Comparison of ENCODE assay signal across 9 mouse cellular contexts in genomic region chr11:115706584-115706983, GRCm38 (mm10). TPM values are rescaled to one million over a fixed set of nuclear protein-coding genes. Genes with fewer than 3 reads are reported as not detected.
DNase-seq lines count a peak whose midpoint lies in the region; ATAC-seq and TF ChIP-seq lines count a peak whose summit lies in the region.
"Had no signal": no experiment of that assay in that cellular context is flagged by ENCODE, and none has a peak within 500 bp of the region (broad histone marks: within the 10 kb centered on the region; RNA-seq: fewer than 3 reads in every experiment).

No protein-coding gene starts in this region.

- H3K9ac ChIP-seq in forebrain, embryonic 14.5 days (ENCODE audit: low read length) = peak overlapping the region; percentile 98; the same call in 1 of the 2 replicates
- no peak overlapping the region for H3K9ac ChIP-seq in limb, embryonic 14.5 days (ENCODE audit: low read depth, low read length, severe bottlenecking)
- H3K9ac ChIP-seq in stomach, embryonic 15.5 days = no peak overlapping the region

- no peak overlapping the region for H3K27ac ChIP-seq in forebrain, embryonic 14.5 days (ENCODE audit: low read depth, low read length)
- H3K27ac ChIP-seq in limb, embryonic 14.5 days (replicated peaks; ENCODE audit: low read depth, low read length) = no peak overlapping the region
- H3K27ac ChIP-seq in stomach, embryonic 15.5 days = no peak overlapping the region
- no peak overlapping the region for H3K27ac ChIP-seq in thymus, adult 2 months (ENCODE audit: control insufficient read depth, insufficient read depth, low read length)

- TF ChIP-seq POLR2A in limb, embryonic 14.5 days (IDR thresholded peaks at IDR 0.05; ENCODE audit: borderline replicate concordance, extremely low read depth, insufficient read depth, insufficient read length) = no peak
- no peak for TF ChIP-seq POLR2A in thymus, adult 2 months (IDR thresholded peaks at IDR 0.05; ENCODE audit: control insufficient read depth, extremely low read depth, insufficient read depth, low read length, poor library complexity)

- no peak for DNase-seq in forebrain, embryonic 14.5 days (ENCODE audit: low spot score)
- no peak for DNase-seq in limb, embryonic 14.5 days (ENCODE audit: low spot score)
- no peak for DNase-seq in urinary bladder, postnatal 10 days (ENCODE audit: low spot score)
- no peak for DNase-seq in thymus, adult 2 months
- DNase-seq in left cerebral cortex, postnatal 36 days (ENCODE audit: low spot score in 2 of 2) = no peak
- DNase-seq: kidney, postnatal 10 days had no signal

- WGBS in forebrain, embryonic 14.5 days = 91% methylated on average over 10 of the region's 10 CpGs
- 85% methylated on average over 10 of the region's 10 CpGs for WGBS in limb, embryonic 14.5 days
- WGBS in stomach, embryonic 15.5 days = 90% methylated on average over 10 of the region's 10 CpGs
- WGBS in thymus, adult 2 months = 78% methylated on average over 10 of the region's 10 CpGs

- peak overlapping the region; percentile 88 for H3K4me2 ChIP-seq in forebrain, embryonic 14.5 days (ENCODE audit: low read length)
- peak overlapping the region; percentile 92; the same call in 1 of the 2 replicates for H3K4me2 ChIP-seq in limb, embryonic 14.5 days (replicated peaks; ENCODE audit: low read depth, low read length, severe bottlenecking)
- H3K4me2 ChIP-seq in stomach, embryonic 15.5 days = peak overlapping the region; percentile 77

- intact Hi-C loops in left cerebral cortex, postnatal 36 days (cut with DNase I) = no loop called here

- ATAC-seq in megakaryocyte, adult 5-6 weeks (ENCODE audit: poor library complexity, severe bottlenecking) = no peak
- ATAC-seq in forebrain, embryonic 14.5 days = no peak
- ATAC-seq in limb, embryonic 14.5 days (ENCODE audit: low FRiP score, low read depth) = no peak
- no peak for ATAC-seq in stomach, embryonic 15.5 days (ENCODE audit: insufficient read depth, low FRiP score, low read depth)

- peak overlapping the region; percentile 96 for H3K4me3 ChIP-seq in megakaryocyte, embryonic 14.5 days (replicated peaks)
- peak overlapping the region; percentile 99; the same call in 1 of the 2 replicates for H3K4me3 ChIP-seq in forebrain, embryonic 14.5 days (ENCODE audit: low read depth, low read length)
- no peak overlapping the region for H3K4me3 ChIP-seq in limb, embryonic 14.5 days (replicated peaks; ENCODE audit: low read length)
- peak overlapping the region; percentile 99; the same call in 1 of the 2 replicates for H3K4me3 ChIP-seq in stomach, embryonic 15.5 days (replicated peaks)
- H3K4me3 ChIP-seq in thymus, adult 2 months (ENCODE audit: control insufficient read depth, insufficient read depth, low read length) = no peak overlapping the region

- no peaks in the 10 kb centered on the region for H3K27me3 ChIP-seq in megakaryocyte, embryonic 14.5 days (replicated peaks)
- H3K27me3 ChIP-seq in forebrain, embryonic 14.5 days (replicated peaks; ENCODE audit: control insufficient read depth, insufficient read depth, low read length) = no peaks in the 10 kb centered on the region
- H3K27me3 ChIP-seq in limb, embryonic 14.5 days (ENCODE audit: control insufficient read depth, insufficient read depth, low read length) = no peaks in the 10 kb centered on the region
- no peaks in the 10 kb centered on the region for H3K27me3 ChIP-seq in stomach, embryonic 15.5 days (replicated peaks)
- no peaks in the 10 kb centered on the region for H3K27me3 ChIP-seq in thymus, adult 2 months (ENCODE audit: control insufficient read depth, insufficient read depth, low read length)

- TF ChIP-seq CTCF in thymus, adult 2 months (IDR thresholded peaks at IDR 0.05; ENCODE audit: borderline replicate concordance, control insufficient read depth, extremely low read depth, insufficient read depth, low read length, poor library complexity) = no peak

- peaks cover 71% of the 10 kb centered on the region for H3K4me1 ChIP-seq in megakaryocyte, embryonic 14.5 days
- peaks cover 16% of the 10 kb centered on the region for H3K4me1 ChIP-seq in forebrain, embryonic 14.5 days (ENCODE audit: control insufficient read depth, insufficient read depth, low read length)
- H3K4me1 ChIP-seq in limb, embryonic 14.5 days (ENCODE audit: control insufficient read depth, insufficient read depth, low read length) = peaks cover 10% of the 10 kb centered on the region; the same call in 1 of the 2 replicates
- peaks cover 25% of the 10 kb centered on the region for H3K4me1 ChIP-seq in stomach, embryonic 15.5 days
- peaks cover 17% of the 10 kb centered on the region for H3K4me1 ChIP-seq in thymus, adult 2 months (replicated peaks; ENCODE audit: control insufficient read depth, insufficient read depth, low read length)

- 0 out of 2 replicates have a peak, but pooled peaks cover 4% of the 10 kb centered on the region for H3K9me3 ChIP-seq in megakaryocyte, embryonic 14.5 days
- H3K9me3 ChIP-seq in forebrain, embryonic 14.5 days (replicated peaks; ENCODE audit: control insufficient read depth, low read length) = no peaks in the 10 kb centered on the region
- no peaks in the 10 kb centered on the region for H3K9me3 ChIP-seq in limb, embryonic 14.5 days (ENCODE audit: control insufficient read depth, low read length)
- no peaks in the 10 kb centered on the region for H3K9me3 ChIP-seq in stomach, embryonic 15.5 days

- peaks cover 27% of the 10 kb centered on the region for H3K36me3 ChIP-seq in megakaryocyte, embryonic 14.5 days (replicated peaks; ENCODE audit: low read length)
- H3K36me3 ChIP-seq in forebrain, embryonic 14.5 days (ENCODE audit: control insufficient read depth, insufficient read depth, low read length) = no peaks in the 10 kb centered on the region
- H3K36me3 ChIP-seq in limb, embryonic 14.5 days (ENCODE audit: control insufficient read depth, insufficient read depth, low read length) = no peaks in the 10 kb centered on the region
- no peaks in the 10 kb centered on the region for H3K36me3 ChIP-seq in stomach, embryonic 15.5 days
- no peaks in the 10 kb centered on the region for H3K36me3 ChIP-seq in thymus, adult 2 months (ENCODE audit: control insufficient read depth, insufficient read depth, low read length)

RNA-seq across cellular contexts. Expression of gene Grb2, which starts 1.8 kb away (rescaled TPM):
- 30.1 and 77.5 TPM in 2 replicates for polyA plus RNA-seq in megakaryocyte, embryonic 14.5 days (2012; ENCODE audit: insufficient read depth, low replicate concordance)
- total RNA-seq in megakaryocyte, adult 5-6 weeks (2015) = 109 TPM in 2 replicates
- total RNA-seq in megakaryocyte, adult 5-6 weeks (2017) = 68.7 and 124 TPM in 2 replicates
- polyA plus RNA-seq in forebrain, embryonic 14.5 days (2014; fragmentation: Nextera tagmentation; extraction: Ambion mirVana) = 108 and 113 TPM in 2 replicates
- polyA plus RNA-seq in limb, embryonic 14.5 days (2012; rRNA removed) = 61.5 and 62.7 TPM in 2 replicates
- 53.8 and 58.0 TPM in 2 replicates for polyA plus RNA-seq in limb, embryonic 14.5 days (2014; fragmentation: Nextera tagmentation; extraction: Ambion mirVana)
- polyA plus RNA-seq in stomach, embryonic 15.5 days (2015; fragmentation: Nextera tagmentation; extraction: Ambion mirVana) = 83.5 and 85.7 TPM in 2 replicates
- polyA plus RNA-seq in thymus, adult 2 months (2012; rRNA removed) = 81.7 and 82.8 TPM in 2 replicates
- total RNA-seq in left cerebral cortex, postnatal 36 days (2021) = 100 to 1,000 TPM; 175 to 190 TPM

RNA-seq across cellular contexts. Expression of gene Tmem94, which starts 58.6 kb away (rescaled TPM):
- 22.7 and 34.8 TPM in 2 replicates for polyA plus RNA-seq in megakaryocyte, embryonic 14.5 days (2012; ENCODE audit: insufficient read depth, low replicate concordance)
- total RNA-seq in megakaryocyte, adult 5-6 weeks (2015) = 16.1 and 17.1 TPM in 2 replicates
- 15.9 and 18.8 TPM in 2 replicates for total RNA-seq in megakaryocyte, adult 5-6 weeks (2017)
- 12.4 and 19.6 TPM in 2 replicates for polyA plus RNA-seq in forebrain, embryonic 14.5 days (2014; fragmentation: Nextera tagmentation; extraction: Ambion mirVana)
- polyA plus RNA-seq in limb, embryonic 14.5 days (2012; rRNA removed) = 46.8 and 68.8 TPM in 2 replicates
- 17.9 and 18.8 TPM in 2 replicates for polyA plus RNA-seq in limb, embryonic 14.5 days (2014; fragmentation: Nextera tagmentation; extraction: Ambion mirVana)
- polyA plus RNA-seq in stomach, embryonic 15.5 days (2015; fragmentation: Nextera tagmentation; extraction: Ambion mirVana) = 19.9 and 20.7 TPM in 2 replicates
- 84.7 and 91.9 TPM in 2 replicates for polyA plus RNA-seq in thymus, adult 2 months (2012; rRNA removed)
- 10 to 100 TPM; 54.9 to 69.9 TPM for total RNA-seq in left cerebral cortex, postnatal 36 days (2021)

Comparison
In these comparisons a context has a peak if more than half of its experiments do, and no peak if none do; other contexts are left out.
1. H3K4me3 ChIP-seq: peak in megakaryocyte, embryonic 14.5 days (single experiment), forebrain, embryonic 14.5 days (single experiment) and stomach, embryonic 15.5 days (single experiment); none in limb, embryonic 14.5 days (single experiment) and thymus, adult 2 months (single experiment).
2. Peak in every context shown above with its lines, with median percentiles within 50 percentile points of each other: H3K4me2 ChIP-seq.